Mouse (Mus musculus) megakaryocyte, embryonic 14.5 days (primary cell): ENCODE data around the gene Enah.

Source experiments
- FLI1 ChIP-seq: IDR thresholded peaks from 2 replicates; pipeline ENCODE4 v1.6.1; 2012; ENCODE audit warnings: low read length, inconsistent platforms, mixed read lengths
- GATA1 ChIP-seq: IDR thresholded peaks from 3 replicates; pipeline ENCODE4 v1.6.1; 2012; ENCODE audit warnings: mixed read lengths, low read length, inconsistent platforms, borderline replicate concordance

- TF ChIP-seq GATA1 (no peak), FLI1 (no peak)
These were observed 165.0 kb downstream of the Enah start for GRCm38 (mm10) chr1:181854829-181855228.
